Mouse (Mus musculus): ENCODE measurements around the gene Rhof. TPM values are rescaled to one million over a fixed set of nuclear protein-coding genes. Genes with fewer than 3 reads are reported as not detected.

Gene Rhof
- polyA plus RNA-seq, 1 experiment = 1.6 TPM

DNA sequence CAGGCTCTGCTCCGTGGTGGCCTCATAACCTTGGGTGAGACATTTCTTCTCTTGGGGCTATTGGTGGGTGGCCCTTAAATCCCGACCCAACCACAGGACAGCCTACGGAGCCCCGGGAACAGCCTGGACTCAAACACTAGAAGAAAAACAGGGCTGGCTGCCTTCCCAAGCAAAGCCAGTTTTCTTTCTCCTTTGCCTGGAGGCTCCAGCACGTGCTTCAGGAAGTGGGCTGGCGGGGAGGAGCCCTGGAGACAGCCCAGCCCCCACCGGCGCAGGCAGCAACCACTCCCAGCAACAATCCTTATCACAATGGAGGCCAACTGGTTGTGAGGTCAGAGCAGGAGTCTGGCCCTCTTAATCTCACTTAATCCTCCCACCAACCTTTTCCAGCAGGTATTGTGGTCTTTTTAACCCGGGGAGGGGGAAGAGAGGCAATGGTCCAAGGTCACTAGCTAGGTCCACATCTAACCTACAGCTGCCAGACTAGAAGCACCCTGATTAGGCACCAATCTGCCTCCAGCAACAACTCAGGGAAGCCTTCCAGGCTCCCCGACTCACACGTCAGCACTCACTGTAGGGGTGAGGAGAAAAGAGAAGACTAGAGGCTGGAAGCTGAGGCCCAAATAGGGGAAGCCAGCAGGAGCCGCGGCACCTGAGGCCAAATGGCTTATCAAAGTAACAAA, 4.0 kb upstream of the Rhof start:
- Histone ChIP-seq H3ac (ENCODE audit: control insufficient read depth, insufficient read length) (peak overlapping the region; percentile 16), H3K36me3 (ENCODE audit: control insufficient read depth, insufficient read depth) (no peaks in the 10 kb centered on the region), H3K4me2 (ENCODE audit: low read depth) (peak overlapping the region; percentile 98), H3K4me3 (peak overlapping the region; percentile 75), H3K27me3 (ENCODE audit: control insufficient read depth, insufficient read depth, insufficient read length) (no peaks in the 10 kb centered on the region), H3K79me2 (ENCODE audit: control insufficient read depth, insufficient read depth) (peaks cover 7% of the 10 kb centered on the region)
- TF ChIP-seq SRF (IDR thresholded peaks at IDR 0.05; ENCODE audit: control insufficient read depth, insufficient read length, low read depth) (no peak), MYOD1 (IDR thresholded peaks at IDR 0.05; ENCODE audit: control insufficient read depth in 1 of 3, insufficient read length in 2 of 3, low read depth in 2 of 3) (peak in 2 of 3 experiments; percentile 52 to 77), TCF12 (IDR thresholded peaks at IDR 0.05; ENCODE audit: insufficient read depth, poor library complexity, severe bottlenecking) (peak; percentile 48), REST (IDR thresholded peaks at IDR 0.05; ENCODE audit: insufficient read depth, insufficient read length) (no peak), CEBPB (IDR thresholded peaks at IDR 0.05; ENCODE audit: insufficient read depth, poor library complexity, severe bottlenecking) (no peak), MAX (IDR thresholded peaks at IDR 0.05; ENCODE audit: low read depth) (peak; percentile 78), E2F4 (IDR thresholded peaks at IDR 0.05; ENCODE audit: insufficient read depth) (no peak), POLR2AphosphoS2 (IDR thresholded peaks at IDR 0.05; ENCODE audit: insufficient read length, low read depth) (peak; percentile 59), TCF3 (IDR thresholded peaks at IDR 0.05; ENCODE audit: insufficient read length, low read depth) (peak; percentile 27), MYOG (IDR thresholded peaks at IDR 0.05; ENCODE audit: control insufficient read depth in 1 of 3, insufficient read depth in 1 of 3, insufficient read length in 2 of 3, low read depth in 2 of 3) (peak in 2 of 3 experiments; percentile 40 to 78), USF1 (IDR thresholded peaks at IDR 0.05; ENCODE audit: low read depth) (peak; percentile 74), POLR2A (IDR thresholded peaks at IDR 0.05; ENCODE audit: insufficient read length, low read depth) (peak; percentile 58)

DNA sequence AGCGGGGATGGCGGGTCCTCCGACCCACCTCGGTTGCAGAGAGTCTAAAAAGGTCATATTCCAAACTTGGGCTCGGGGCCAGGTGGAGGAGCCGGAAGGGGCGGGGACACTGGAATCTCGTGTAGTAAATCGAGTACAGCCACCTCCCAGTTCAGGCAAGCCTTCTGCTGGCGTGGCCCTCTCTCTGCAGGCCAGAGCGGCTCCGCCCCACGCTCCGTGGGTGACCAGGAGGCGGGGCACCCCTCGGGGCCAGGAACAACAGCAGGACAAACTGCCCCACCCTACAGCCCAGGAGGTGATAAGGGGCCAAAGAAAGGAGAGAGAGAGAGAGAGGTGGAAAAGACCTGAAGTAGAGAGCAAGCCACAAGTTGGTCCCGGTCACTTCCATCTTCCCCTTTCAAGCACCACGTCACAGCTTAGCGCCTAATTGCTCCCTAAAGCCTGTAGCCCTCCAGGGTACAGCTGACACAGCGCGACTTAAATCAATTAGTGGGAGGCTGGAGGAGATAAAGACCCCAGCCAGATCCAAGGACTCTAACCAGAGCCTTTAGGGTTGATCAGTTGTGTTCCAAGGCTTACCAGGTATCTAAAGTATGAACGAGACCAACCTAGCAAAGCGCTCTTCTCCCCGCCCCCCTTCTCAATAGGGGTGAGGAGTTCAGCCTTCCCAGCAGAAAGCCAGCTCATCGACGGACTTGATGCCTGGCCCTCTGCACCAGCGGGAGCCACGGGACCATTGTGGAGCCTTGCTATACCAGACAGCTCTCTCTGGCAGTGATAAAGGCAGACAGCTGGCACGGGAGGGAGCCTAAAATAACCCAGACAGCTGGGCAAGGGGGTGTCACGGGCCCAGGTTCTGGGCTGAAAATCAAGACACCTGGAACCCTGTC, 3.2 kb upstream of the Rhof start:
- Histone ChIP-seq H3K79me2 (ENCODE audit: control insufficient read depth, insufficient read depth) (peaks cover 7% of the 10 kb centered on the region), H3K36me3 (ENCODE audit: control insufficient read depth, insufficient read depth) (no peaks in the 10 kb centered on the region), H3K27me3 (ENCODE audit: control insufficient read depth, insufficient read depth, insufficient read length) (no peaks in the 10 kb centered on the region), H3K4me2 (ENCODE audit: low read depth) (peak overlapping the region; percentile 98), H3ac (ENCODE audit: control insufficient read depth, insufficient read length) (peak overlapping the region; percentile 16), H3K4me3 (peak overlapping the region; percentile 75)
- TF ChIP-seq SRF (IDR thresholded peaks at IDR 0.05; ENCODE audit: control insufficient read depth, insufficient read length, low read depth) = no peak
- TF ChIP-seq POLR2AphosphoS2 (IDR thresholded peaks at IDR 0.05; ENCODE audit: insufficient read length, low read depth) = peak; percentile 81
- peak; percentile 99 for TF ChIP-seq MYOD1 (IDR thresholded peaks at IDR 0.05; ENCODE audit: control insufficient read depth in 1 of 3, insufficient read length in 2 of 3, low read depth in 2 of 3)
- TF ChIP-seq REST (IDR thresholded peaks at IDR 0.05; ENCODE audit: insufficient read depth, insufficient read length) = no peak
- TF ChIP-seq TCF3 (IDR thresholded peaks at IDR 0.05; ENCODE audit: insufficient read length, low read depth) = peak; percentile 75
- peak; percentile 81 to 96 (median 95) for TF ChIP-seq MYOG (IDR thresholded peaks at IDR 0.05; ENCODE audit: control insufficient read depth in 1 of 3, insufficient read depth in 1 of 3, insufficient read length in 2 of 3, low read depth in 2 of 3)
- TF ChIP-seq TCF12 (IDR thresholded peaks at IDR 0.05; ENCODE audit: insufficient read depth, poor library complexity, severe bottlenecking) = peak; percentile 96
- no peak for TF ChIP-seq MAX (IDR thresholded peaks at IDR 0.05; ENCODE audit: low read depth)
- peak; percentile 67 for TF ChIP-seq POLR2A (IDR thresholded peaks at IDR 0.05; ENCODE audit: insufficient read length, low read depth)

DNA sequence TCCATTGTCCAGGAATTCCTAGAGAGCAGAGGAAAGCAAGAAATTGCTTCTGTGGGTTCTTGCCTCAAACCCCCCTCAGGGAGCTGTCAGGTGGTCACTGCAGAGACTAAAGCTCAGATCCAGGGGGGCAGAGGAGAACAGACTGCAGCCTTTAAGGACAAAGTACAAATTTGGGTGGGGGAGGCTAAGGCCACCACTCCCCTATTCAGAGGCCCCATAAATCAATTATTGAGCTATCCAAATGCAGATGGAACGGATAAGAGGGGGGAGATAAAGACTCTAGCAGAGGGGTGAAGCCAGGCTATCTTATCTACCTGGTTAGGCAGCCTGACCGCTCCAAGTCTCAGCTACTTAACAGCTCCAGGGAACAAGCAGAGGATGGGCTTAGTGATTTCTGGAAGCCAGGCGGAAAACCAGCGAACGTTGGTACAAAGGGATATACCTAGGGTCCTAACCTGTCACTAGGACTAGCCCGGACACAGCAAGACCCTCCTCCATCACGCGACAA, 2.4 kb upstream of the Rhof start:
- H3K27me3 ChIP-seq (ENCODE audit: control insufficient read depth, insufficient read depth, insufficient read length) = no peaks in the 10 kb centered on the region
- no peak for TF ChIP-seq USF1 (IDR thresholded peaks at IDR 0.05; ENCODE audit: low read depth)
- no peak overlapping the region for H3ac ChIP-seq (ENCODE audit: control insufficient read depth, insufficient read length)
- H3K79me2 ChIP-seq (ENCODE audit: control insufficient read depth, insufficient read depth) = peaks cover 2% of the 10 kb centered on the region
- H3K36me3 ChIP-seq (ENCODE audit: control insufficient read depth, insufficient read depth) = no peaks in the 10 kb centered on the region
- H3K4me2 ChIP-seq (ENCODE audit: low read depth) = peak overlapping the region; percentile 98
- H3K4me3 ChIP-seq = peak overlapping the region; percentile 75

DNA sequence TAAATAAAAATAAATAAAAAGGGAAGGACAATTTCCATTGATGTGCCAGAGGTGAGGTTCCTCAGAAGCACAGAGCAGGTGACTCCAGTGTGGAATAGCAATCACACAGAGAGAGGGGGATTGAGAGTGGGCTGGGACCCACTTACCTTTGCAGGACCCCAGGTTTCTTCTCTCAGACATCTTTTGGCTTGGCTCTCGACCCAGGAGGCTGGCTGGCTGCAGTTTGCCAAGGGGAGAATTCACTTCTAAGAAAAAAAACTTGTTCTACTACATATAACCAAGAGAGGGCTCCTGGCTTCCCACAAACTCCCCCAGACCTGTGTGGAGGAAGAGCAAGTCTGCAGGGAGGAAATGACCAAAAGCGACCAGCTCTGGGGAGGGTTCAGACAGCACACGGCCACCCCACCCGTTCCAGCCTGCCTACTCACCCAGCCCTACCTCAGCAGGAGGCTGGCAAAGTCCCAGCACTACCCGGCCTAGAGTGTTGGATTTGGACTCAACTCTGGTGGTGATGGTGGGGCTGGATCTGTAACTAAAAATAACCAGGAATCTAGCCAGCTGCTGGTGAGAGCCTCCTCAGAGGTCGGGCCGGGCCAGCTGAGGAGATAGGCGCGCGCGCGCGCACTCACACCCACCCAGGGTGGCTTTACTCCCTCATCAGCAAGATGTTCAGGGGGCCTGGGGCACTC, 1.8 kb upstream of the Rhof start:
- H3K27me3 ChIP-seq (ENCODE audit: control insufficient read depth, insufficient read depth, insufficient read length) = no peaks in the 10 kb centered on the region
- peak overlapping the region; percentile 75 for H3K4me3 ChIP-seq
- no peak overlapping the region for H3ac ChIP-seq (ENCODE audit: control insufficient read depth, insufficient read length)
- no peaks in the 10 kb centered on the region for H3K36me3 ChIP-seq (ENCODE audit: control insufficient read depth, insufficient read depth)
- no peaks in the 10 kb centered on the region for H3K79me2 ChIP-seq (ENCODE audit: control insufficient read depth, insufficient read depth)
- no peak for TF ChIP-seq REST (IDR thresholded peaks at IDR 0.05; ENCODE audit: insufficient read depth, insufficient read length)
- TF ChIP-seq MYOD1 (IDR thresholded peaks at IDR 0.05; ENCODE audit: control insufficient read depth in 1 of 3, insufficient read length in 2 of 3, low read depth in 2 of 3) = peak in 2 of 3 experiments; percentile 10 to 58
- peak; percentile 52 to 89 (median 65) for TF ChIP-seq MYOG (IDR thresholded peaks at IDR 0.05; ENCODE audit: control insufficient read depth in 1 of 3, insufficient read depth in 1 of 3, insufficient read length in 2 of 3, low read depth in 2 of 3)
- no peak for TF ChIP-seq MAX (IDR thresholded peaks at IDR 0.05; ENCODE audit: low read depth)
- TF ChIP-seq E2F4 (IDR thresholded peaks at IDR 0.05; ENCODE audit: insufficient read depth) = no peak
- TF ChIP-seq TCF12 (IDR thresholded peaks at IDR 0.05; ENCODE audit: insufficient read depth, poor library complexity, severe bottlenecking) = peak; percentile 73
- peak; percentile 84 for TF ChIP-seq SRF (IDR thresholded peaks at IDR 0.05; ENCODE audit: control insufficient read depth, insufficient read length, low read depth)
- TF ChIP-seq CEBPB (IDR thresholded peaks at IDR 0.05; ENCODE audit: insufficient read depth, poor library complexity, severe bottlenecking) = no peak
- peak; percentile 71 for TF ChIP-seq POLR2AphosphoS2 (IDR thresholded peaks at IDR 0.05; ENCODE audit: insufficient read length, low read depth)
- no peak for TF ChIP-seq USF1 (IDR thresholded peaks at IDR 0.05; ENCODE audit: low read depth)
- TF ChIP-seq POLR2A (IDR thresholded peaks at IDR 0.05; ENCODE audit: insufficient read length, low read depth) = peak; percentile 37
- no peak for TF ChIP-seq TCF3 (IDR thresholded peaks at IDR 0.05; ENCODE audit: insufficient read length, low read depth)
- H3K4me2 ChIP-seq (ENCODE audit: low read depth) = peak overlapping the region; percentile 98

Measured in myocyte (in vitro differentiated cells).